Mouse (Mus musculus): ENCODE results near the gene Pakap.

Gene Pakap

GRCm38 (mm10) chr4:57930559-57931170 is 362.7 kb downstream of the Pakap start:
- DNase-seq = no peak

GRCm38 (mm10) chr4:57934181-57934580 is 366.2 kb downstream of the Pakap start:
- DNase-seq = no peak

- DNase-seq = no peak
Measured at GRCm38 (mm10) chr4:57937292-57937691, 369.3 kb downstream of the Pakap start.

- no peak for DNase-seq
Measured at GRCm38 (mm10) chr4:57940631-57941030, 372.7 kb downstream of the Pakap start.

GRCm38 (mm10) chr4:57942892-57943291 is 374.9 kb downstream of the Pakap start:
- no peak for DNase-seq
